Mouse (Mus musculus): Measurements from ENCODE around the gene Plekhg1. TPM values are rescaled to one million over a fixed set of nuclear protein-coding genes. Genes with fewer than 3 reads are reported as not detected.

The Plekhg1 gene
- total RNA-seq, 2 experiments from 2014 or later, result 9.3 to 10.3 TPM

DNA sequence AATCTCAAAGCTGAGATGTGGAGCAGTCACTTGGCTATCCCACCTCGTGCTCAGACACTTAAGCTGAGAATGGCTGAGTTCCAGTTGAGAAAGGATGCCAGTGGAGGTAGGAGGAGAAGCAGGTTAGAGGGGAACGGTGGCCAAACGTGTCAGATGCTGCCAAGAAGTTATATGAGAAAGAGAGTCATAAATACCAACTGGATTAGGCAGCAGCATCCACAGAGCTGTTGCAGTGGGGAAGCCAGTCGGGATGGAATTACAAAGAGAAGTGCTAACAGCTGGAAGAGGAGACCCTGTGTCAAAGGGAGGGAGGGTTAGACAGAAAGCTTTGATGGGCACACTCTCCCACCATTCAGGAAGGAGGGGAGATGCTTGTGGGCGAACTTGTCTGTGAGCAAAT lies 89.3 kb downstream of the Plekhg1 start:
- no peak for DNase-seq

GRCm38 (mm10) chr10:3830618-3831017 lies 90.5 kb downstream of the Plekhg1 start:
- DNase-seq, result no peak

- peak in 1 of 2 experiments; percentile 78 for DNase-seq
These were observed 91.6 kb downstream of the Plekhg1 start for GRCm38 (mm10) chr10:3831597-3832351.

DNA sequence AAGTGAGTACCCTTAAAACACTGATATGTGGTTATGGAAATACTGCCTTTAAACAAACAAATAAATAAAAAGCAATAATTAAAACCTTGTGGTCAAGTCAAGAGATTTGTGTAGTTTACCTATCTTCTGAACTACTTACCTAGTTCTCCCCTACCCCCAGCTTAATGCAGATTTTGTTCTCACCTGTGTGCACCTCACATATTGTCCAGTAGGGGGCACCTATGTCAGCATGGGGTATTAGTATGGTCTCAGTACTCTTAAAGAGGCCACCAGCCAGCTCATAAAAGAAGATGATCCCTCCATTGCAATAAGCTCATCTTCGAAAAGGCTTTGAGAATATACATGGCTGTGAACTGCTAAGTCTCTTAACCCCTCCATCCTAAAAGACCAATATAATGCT lies 93.9 kb downstream of the Plekhg1 start:
- DNase-seq, result no peak

GRCm38 (mm10) chr10:3834678-3835077 lies 94.5 kb downstream of the Plekhg1 start:
- peak; percentile 47 to 74 for DNase-seq

DNA sequence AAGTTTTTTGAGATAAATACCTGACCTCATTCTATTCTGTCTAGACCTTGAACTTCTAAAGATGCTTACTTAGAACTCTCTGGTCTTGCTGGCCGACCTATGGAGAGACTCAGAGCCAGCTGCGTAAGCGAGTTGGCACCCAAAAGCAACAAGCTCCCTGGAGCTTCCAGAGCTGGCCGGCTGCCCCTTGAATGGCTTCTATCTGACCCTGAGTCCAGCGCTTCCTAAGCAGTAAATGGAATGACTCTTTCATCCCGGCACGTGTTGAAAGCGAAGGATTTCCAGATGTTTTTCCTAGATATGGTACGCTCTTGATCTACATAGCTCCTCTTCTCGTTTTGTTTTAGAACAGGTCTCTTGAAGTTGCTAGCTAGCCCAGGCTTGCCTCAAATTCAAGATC lies 95.5 kb downstream of the Plekhg1 start:
- peak; percentile 77 to 83 for DNase-seq

- DNase-seq, result no peak
These were observed 99.7 kb downstream of the Plekhg1 start for GRCm38 (mm10) chr10:3839748-3840432.

DNA sequence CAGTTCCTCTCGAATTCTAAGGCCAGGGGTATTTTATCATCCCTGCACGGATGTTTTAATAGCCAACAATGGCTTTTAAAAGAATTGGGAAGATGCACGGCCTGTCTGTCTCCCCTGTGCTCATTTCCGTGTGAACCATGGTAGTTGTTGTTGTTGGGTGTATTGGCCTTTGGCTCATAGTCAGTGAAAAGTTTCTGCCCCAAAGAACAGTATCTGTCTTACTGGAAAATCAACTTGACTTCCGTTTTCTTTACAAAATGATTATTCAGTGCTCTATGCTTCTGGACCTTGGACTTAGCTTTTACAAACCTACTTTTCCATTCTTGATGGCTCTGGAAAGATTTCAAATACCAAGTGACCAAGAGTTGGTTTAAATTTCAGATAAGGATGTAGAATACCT lies 104.3 kb downstream of the Plekhg1 start:
- DNase-seq, result no peak

DNA sequence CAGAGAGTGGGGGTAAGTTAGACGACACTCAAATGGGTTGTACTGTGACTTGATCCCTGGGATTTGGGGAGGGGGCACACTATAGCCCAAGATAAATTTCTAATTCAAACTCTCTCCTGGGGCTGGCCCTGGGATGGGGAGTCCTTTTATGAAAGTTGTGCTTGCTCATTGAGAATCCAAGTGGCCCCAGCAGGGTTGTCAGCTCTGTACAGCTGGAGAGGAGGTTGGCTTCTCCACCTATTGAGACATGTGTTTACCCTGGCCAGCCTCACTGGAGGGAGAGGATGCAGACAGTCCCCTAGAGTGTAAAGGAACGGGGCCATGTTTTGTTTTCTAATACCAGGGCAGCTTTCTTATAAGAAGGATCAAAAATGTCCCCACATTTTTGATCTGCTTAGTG lies 106.9 kb downstream of the Plekhg1 start:
- peak in 1 of 2 experiments; percentile 17 for DNase-seq

DNA sequence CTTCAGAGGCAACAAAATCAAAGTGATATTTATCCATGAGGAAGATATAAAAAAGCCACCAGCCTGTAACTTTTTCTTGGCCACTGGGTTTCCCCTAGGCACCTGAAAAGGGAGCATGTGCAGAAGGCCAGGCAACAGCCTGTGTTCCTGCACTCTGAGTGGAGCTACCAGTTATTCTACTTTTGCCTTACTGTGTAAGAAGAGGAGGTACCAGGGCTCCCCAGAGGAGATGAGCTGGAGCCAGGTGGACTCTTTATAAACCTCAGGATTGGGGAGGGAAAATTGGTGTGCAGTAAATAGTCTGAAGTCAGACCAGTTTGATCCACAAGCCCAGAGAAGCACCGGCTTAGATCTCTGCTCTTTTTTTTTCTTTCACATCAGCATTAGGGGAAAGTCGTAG lies 111.3 kb downstream of the Plekhg1 start:
- DNase-seq, result no peak

DNA sequence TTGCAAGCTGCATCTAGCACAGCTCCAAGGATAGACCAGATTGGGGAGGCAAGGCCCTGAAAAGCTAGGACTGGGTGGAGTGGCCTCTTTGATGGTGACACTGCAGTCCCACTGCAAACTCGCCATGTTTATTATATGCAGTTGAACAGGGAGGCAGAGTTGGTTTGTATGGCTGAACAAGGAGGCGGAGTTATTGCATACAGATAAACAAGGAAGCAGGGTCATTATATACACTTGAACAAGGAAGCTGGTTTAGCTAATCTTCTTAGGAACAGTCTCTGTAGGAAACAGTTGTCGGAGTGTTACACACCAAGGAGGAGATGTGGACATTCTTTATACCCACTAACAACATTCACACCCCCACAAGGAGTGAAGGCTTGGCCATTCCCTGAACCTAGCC lies 112.6 kb downstream of the Plekhg1 start:
- DNase-seq, result no peak

GRCm38 (mm10) chr10:3857912-3858311 lies 117.7 kb downstream of the Plekhg1 start:
- DNase-seq, result peak in 1 of 2 experiments; percentile 35

GRCm38 (mm10) chr10:3858437-3858836 lies 118.3 kb downstream of the Plekhg1 start:
- no peak for DNase-seq

DNA sequence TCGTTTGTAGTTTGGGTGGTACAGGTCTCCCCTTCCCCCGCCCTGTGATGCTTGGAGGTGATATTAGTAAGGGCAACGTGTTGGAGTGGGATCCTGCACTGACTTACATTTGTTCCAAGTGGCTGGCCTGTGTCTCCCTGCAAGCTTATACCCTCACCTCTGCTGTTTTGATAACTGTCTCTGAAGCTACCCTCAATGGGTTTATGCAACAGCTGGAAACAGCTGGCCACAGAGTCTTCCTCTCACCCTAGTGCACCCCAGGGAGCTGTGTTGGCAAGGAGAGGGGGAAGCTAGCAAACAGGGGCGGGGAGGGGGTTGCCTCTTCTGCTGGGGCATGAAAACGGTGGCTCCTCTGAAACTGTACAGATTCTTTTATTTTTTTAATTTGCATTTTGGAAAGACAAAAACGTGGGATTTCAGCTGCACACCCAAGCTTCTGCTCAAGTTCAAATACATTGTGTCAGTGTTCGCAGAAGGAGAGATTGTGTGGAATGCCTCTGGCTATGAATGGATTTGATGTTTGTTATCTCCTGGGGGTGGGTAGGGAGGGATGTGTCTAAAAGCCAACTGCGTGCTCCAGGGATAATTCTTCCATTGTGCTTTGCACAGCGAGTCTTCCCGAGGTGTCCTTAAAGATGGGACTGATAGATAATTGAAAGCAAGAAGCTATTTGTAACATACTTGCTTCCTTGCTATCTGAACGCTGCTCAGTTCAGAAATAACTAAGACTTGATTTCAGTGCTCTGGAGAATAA lies 119.0 kb downstream of the Plekhg1 start:
- DNase-seq, result peak; percentile 59 to 65

GRCm38 (mm10) chr10:3863411-3864195 lies 123.4 kb downstream of the Plekhg1 start:
- no peak for DNase-seq

- no peak for DNase-seq
These were observed 124.0 kb downstream of the Plekhg1 start for GRCm38 (mm10) chr10:3864196-3864540.

GRCm38 (mm10) chr10:3867298-3867697 lies 127.1 kb downstream of the Plekhg1 start:
- no peak for DNase-seq

- DNase-seq, result no peak
These were observed 130.7 kb downstream of the Plekhg1 start for GRCm38 (mm10) chr10:3870828-3871227.

DNA sequence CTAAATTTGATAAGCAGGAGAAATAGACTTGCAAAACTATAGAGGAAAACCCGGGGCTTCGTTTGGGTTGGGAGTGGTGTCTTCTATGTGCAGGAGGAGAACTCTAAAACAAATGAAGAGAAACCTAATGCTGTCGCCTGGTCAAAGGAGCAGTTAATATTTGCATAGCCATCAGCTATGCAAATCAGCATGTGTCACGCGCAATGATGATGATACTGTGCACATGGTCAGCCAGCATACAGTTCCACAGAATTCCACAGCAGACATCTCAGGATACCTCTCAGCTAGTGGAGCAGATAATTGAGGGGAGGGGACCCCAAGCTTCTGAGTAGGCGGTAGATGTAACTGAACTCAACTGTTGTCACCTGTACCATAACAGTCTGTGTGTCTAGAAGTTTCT lies 133.3 kb downstream of the Plekhg1 start:
- no peak for DNase-seq

DNA sequence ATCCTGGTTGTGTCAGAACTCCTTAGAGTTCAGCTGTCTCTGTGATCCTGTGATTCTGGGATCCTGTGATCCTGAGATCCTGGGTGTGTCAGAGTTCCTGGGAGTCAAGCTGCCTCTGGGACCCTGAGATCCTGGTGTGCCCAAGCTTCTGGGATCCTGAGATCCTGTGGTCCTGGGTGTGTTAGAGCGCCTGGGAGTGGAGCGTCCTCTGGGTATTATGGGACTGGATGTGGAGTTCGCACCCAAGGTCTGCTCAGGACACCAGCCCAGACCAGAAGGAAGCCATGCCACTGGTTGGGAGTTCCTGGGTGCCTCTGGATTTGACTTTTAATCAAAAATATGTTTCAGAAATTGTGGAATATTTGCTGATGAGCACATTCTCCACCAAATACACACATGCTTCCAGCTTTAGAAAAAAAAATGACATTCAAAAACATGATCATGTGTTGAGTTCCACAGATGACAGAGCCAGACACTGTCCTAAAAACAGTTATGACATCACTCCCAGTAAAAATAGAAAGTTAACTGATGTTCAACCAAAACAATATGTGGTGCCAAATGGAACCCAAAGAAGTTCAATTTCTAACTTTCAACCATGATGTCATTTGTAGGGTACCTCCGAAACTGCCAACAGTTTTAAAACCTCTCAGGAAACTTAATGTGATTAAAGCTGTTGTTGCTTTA lies 137.8 kb downstream of the Plekhg1 start:
- peak; percentile 47 to 51 for DNase-seq

GRCm38 (mm10) chr10:3881179-3881578 lies 141.0 kb downstream of the Plekhg1 start:
- no peak for DNase-seq

DNA sequence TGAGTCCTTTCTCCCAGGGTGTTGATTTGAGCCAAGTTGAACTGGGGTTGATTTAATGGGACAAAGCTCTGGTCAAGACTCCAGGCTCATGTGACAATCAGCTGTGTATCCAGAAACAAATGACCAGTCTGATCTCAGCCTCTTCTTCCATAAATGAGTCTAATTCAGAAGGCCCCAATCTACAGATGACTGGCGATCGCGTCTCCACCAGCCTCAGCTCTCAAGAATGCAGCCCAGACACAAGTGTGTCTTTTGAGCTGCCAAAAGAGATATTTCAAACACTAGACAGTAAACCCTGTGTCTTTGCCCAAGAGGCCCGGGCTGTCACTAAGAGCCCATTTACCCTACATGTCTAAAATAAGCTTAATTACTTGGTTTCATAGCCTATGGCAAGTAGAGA lies 148.3 kb downstream of the Plekhg1 start:
- no peak for DNase-seq
